Mouse (Mus musculus): ENCODE results near the gene Fam71f1.

DNA sequence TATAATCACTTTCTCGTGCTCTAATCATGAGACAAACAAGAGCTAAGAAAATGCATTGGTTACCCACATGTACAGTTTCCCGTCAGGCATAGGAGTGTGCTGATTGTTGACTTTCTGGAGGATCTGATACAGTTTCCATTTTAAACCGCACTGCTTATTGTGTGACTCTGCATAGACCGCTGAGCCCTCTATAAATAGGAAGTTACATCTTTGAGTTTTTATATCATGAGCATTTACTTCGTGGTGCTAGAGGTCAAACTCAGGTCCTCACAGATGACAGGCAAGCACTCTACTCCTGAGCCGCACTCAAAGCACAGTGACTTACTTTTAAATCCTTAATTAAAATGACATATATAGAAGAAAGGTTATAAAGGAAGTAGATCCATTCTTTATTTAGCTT, 41.3 kb downstream of the Fam71f1 start:
- TF ChIP-seq CTCF (IDR thresholded peaks at IDR 0.05; ENCODE audit: low read depth) (no peak), EP300 (IDR thresholded peaks at IDR 0.05; ENCODE audit: low read depth) (no peak)

Measured in heart, postnatal 0 days (tissue).